Comparison of ENCODE assay signal across 28 mouse cellular contexts in genomic region chr9:71058655-71059054, GRCm38 (mm10).
DNase-seq lines count a peak whose midpoint lies in the region; ATAC-seq and TF ChIP-seq lines count a peak whose summit lies in the region.
"Had no signal": no experiment of that assay in that cellular context is flagged by ENCODE, and none has a peak within 500 bp of the region (broad histone marks: within the 10 kb centered on the region; RNA-seq: fewer than 3 reads in every experiment).

No protein-coding gene starts in this region.

- no peaks in the 10 kb centered on the region for H3K27me3 ChIP-seq in forebrain, postnatal 0 days (ENCODE audit: insufficient read depth, low read length)
- H3K27me3 ChIP-seq in forebrain, embryonic 15.5 days: no peaks in the 10 kb centered on the region
- H3K27me3 ChIP-seq in liver, embryonic 11.5 days (replicated peaks; ENCODE audit: control insufficient read depth, insufficient read depth, low read length): no peaks in the 10 kb centered on the region
- H3K27me3 ChIP-seq in liver, postnatal 0 days (ENCODE audit: insufficient read depth, low read length): no peaks in the 10 kb centered on the region
- no peaks in the 10 kb centered on the region for H3K27me3 ChIP-seq in midbrain, embryonic 15.5 days (replicated peaks)
- H3K27me3 ChIP-seq: CH12.LX; embryonic facial prominence, embryonic 15.5 days; forebrain, embryonic 13.5 days; hindbrain, embryonic 12.5 days; limb, embryonic 12.5 days had no signal

- no peaks in the 10 kb centered on the region for H3K9me3 ChIP-seq in forebrain, postnatal 0 days (ENCODE audit: low read length)
- H3K9me3 ChIP-seq in forebrain, embryonic 15.5 days: no peaks in the 10 kb centered on the region
- no peaks in the 10 kb centered on the region for H3K9me3 ChIP-seq in liver, embryonic 11.5 days (ENCODE audit: control insufficient read depth, low read length)
- H3K9me3 ChIP-seq in liver, postnatal 0 days (ENCODE audit: low read length): no peaks in the 10 kb centered on the region
- no peaks in the 10 kb centered on the region for H3K9me3 ChIP-seq in midbrain, embryonic 15.5 days
- H3K9me3 ChIP-seq: embryonic facial prominence, embryonic 15.5 days; forebrain, embryonic 13.5 days; hindbrain, embryonic 12.5 days; limb, embryonic 12.5 days had no signal

- ATAC-seq in forebrain, postnatal 0 days: peak; percentile 47; the same call in 1 of the 2 replicates
- ATAC-seq in forebrain, embryonic 15.5 days (replicated peaks): no peak
- ATAC-seq in liver, embryonic 11.5 days (replicated peaks; ENCODE audit: low FRiP score): no peak
- no peak for ATAC-seq in liver, postnatal 0 days
- no peak for ATAC-seq in midbrain, embryonic 15.5 days (replicated peaks)
- ATAC-seq: forebrain, embryonic 13.5 days; hindbrain, postnatal 0 days; intestine, postnatal 0 days; midbrain, embryonic 16.5 days had no signal

- no peaks in the 10 kb centered on the region for H3K36me3 ChIP-seq in forebrain, postnatal 0 days (ENCODE audit: insufficient read depth)
- H3K36me3 ChIP-seq in forebrain, embryonic 15.5 days: no peaks in the 10 kb centered on the region
- no peaks in the 10 kb centered on the region for H3K36me3 ChIP-seq in liver, embryonic 11.5 days (ENCODE audit: control insufficient read depth, insufficient read depth, low read length)
- H3K36me3 ChIP-seq in liver, postnatal 0 days (replicated peaks; ENCODE audit: insufficient read depth, low read length): no peaks in the 10 kb centered on the region
- H3K36me3 ChIP-seq in midbrain, embryonic 15.5 days (replicated peaks): no peaks in the 10 kb centered on the region
- H3K36me3 ChIP-seq: embryonic facial prominence, embryonic 15.5 days; hindbrain, embryonic 12.5 days; limb, embryonic 12.5 days had no signal

- H3K4me1 ChIP-seq in forebrain, postnatal 0 days (ENCODE audit: insufficient read depth): no peaks in the 10 kb centered on the region
- no peaks in the 10 kb centered on the region for H3K4me1 ChIP-seq in forebrain, embryonic 15.5 days
- H3K4me1 ChIP-seq in liver, embryonic 11.5 days (replicated peaks; ENCODE audit: control insufficient read depth, insufficient read depth, low read length): no peaks in the 10 kb centered on the region
- H3K4me1 ChIP-seq in liver, postnatal 0 days (ENCODE audit: insufficient read depth): no peaks in the 10 kb centered on the region
- no peaks in the 10 kb centered on the region for H3K4me1 ChIP-seq in midbrain, embryonic 15.5 days
- H3K4me1 ChIP-seq: embryonic facial prominence, embryonic 15.5 days; forebrain, embryonic 13.5 days; hindbrain, embryonic 12.5 days; limb, embryonic 12.5 days had no signal

- TF ChIP-seq CTCF in forebrain, postnatal 0 days (IDR thresholded peaks at IDR 0.05; ENCODE audit: low read depth): no peak
- no peak for TF ChIP-seq CTCF in liver, postnatal 0 days (IDR thresholded peaks at IDR 0.05; ENCODE audit: low read depth)

- no peak overlapping the region for H3K4me3 ChIP-seq in forebrain, postnatal 0 days (ENCODE audit: low read depth, low read length)
- H3K4me3 ChIP-seq in forebrain, embryonic 15.5 days: no peak overlapping the region
- H3K4me3 ChIP-seq in liver, embryonic 11.5 days (ENCODE audit: low read depth, low read length): no peak overlapping the region
- no peak overlapping the region for H3K4me3 ChIP-seq in liver, postnatal 0 days (ENCODE audit: low read depth, low read length)
- no peak overlapping the region for H3K4me3 ChIP-seq in midbrain, embryonic 15.5 days
- H3K4me3 ChIP-seq: embryonic facial prominence, embryonic 15.5 days; forebrain, embryonic 13.5 days; hindbrain, embryonic 12.5 days; left cerebral cortex, adult 2 months; limb, embryonic 12.5 days had no signal

- 45% methylated on average over 3 of the region's 3 CpGs for WGBS in forebrain, postnatal 0 days
- 54% methylated on average over 3 of the region's 3 CpGs for whole genome bisulfite sequencing in forebrain, embryonic 15.5 days
- 52% methylated on average over 3 of the region's 3 CpGs for WGBS in liver, embryonic 11.5 days
- WGBS in liver, postnatal 0 days (ENCODE audit: insufficient replicate concordance): 48% methylated on average over 3 of the region's 3 CpGs
- 57% methylated on average over 3 of the region's 3 CpGs for WGBS in midbrain, embryonic 15.5 days

- DNase-seq in forebrain, postnatal 0 days: no peak
- DNase-seq in liver, embryonic 11.5 days (ENCODE audit: low spot score): peak; percentile 10
- no peak for DNase-seq in liver, postnatal 0 days
- DNase-seq in adrenal gland, adult 2 months: peak; percentile 70
- DNase-seq in adrenal gland, postnatal 36 days: peak; percentile 65 to 80
- DNase-seq in right cerebral cortex, adult 2 months (ENCODE audit: low spot score in 2 of 2): no peak
- DNase-seq: cerebellum, adult 11-12 months; cerebellum, postnatal 10 days; gastrocnemius, postnatal 25 days; heart, adult 18-20 months; heart, postnatal 36 days; kidney, adult 9 months; kidney, postnatal 10 days; lung, postnatal 10 days; thymus, adult 2 months; thymus, postnatal 36 days had no signal

- no peak overlapping the region for H3K4me2 ChIP-seq in forebrain, postnatal 0 days (ENCODE audit: low read depth)
- H3K4me2 ChIP-seq in forebrain, embryonic 15.5 days (replicated peaks): no peak overlapping the region
- no peak overlapping the region for H3K4me2 ChIP-seq in liver, embryonic 11.5 days
- H3K4me2 ChIP-seq in liver, postnatal 0 days (ENCODE audit: low read depth, low read length): no peak overlapping the region
- H3K4me2 ChIP-seq in midbrain, embryonic 15.5 days: no peak overlapping the region
- H3K4me2 ChIP-seq: embryonic facial prominence, embryonic 15.5 days; forebrain, embryonic 13.5 days; hindbrain, embryonic 12.5 days; limb, embryonic 12.5 days had no signal

- TF ChIP-seq EP300 in liver, postnatal 0 days (IDR thresholded peaks at IDR 0.05; ENCODE audit: low read depth): no peak

- H3K9ac ChIP-seq in forebrain, postnatal 0 days: no peak overlapping the region
- H3K9ac ChIP-seq in forebrain, embryonic 15.5 days (replicated peaks): no peak overlapping the region
- H3K9ac ChIP-seq in liver, embryonic 11.5 days (ENCODE audit: low read depth, low read length): no peak overlapping the region
- no peak overlapping the region for H3K9ac ChIP-seq in liver, postnatal 0 days (replicated peaks)
- no peak overlapping the region for H3K9ac ChIP-seq in midbrain, embryonic 15.5 days
- H3K9ac ChIP-seq: embryonic facial prominence, embryonic 15.5 days; forebrain, embryonic 13.5 days; hindbrain, embryonic 12.5 days; limb, embryonic 12.5 days had no signal

- no peak overlapping the region for H3K27ac ChIP-seq in forebrain, postnatal 0 days (ENCODE audit: low read depth, low read length)
- no peak overlapping the region for H3K27ac ChIP-seq in forebrain, embryonic 15.5 days (replicated peaks)
- H3K27ac ChIP-seq in liver, embryonic 11.5 days (ENCODE audit: low read depth, low read length): no peak overlapping the region
- no peak overlapping the region for H3K27ac ChIP-seq in liver, postnatal 0 days (ENCODE audit: low read depth)
- no peak overlapping the region for H3K27ac ChIP-seq in midbrain, embryonic 15.5 days
- H3K27ac ChIP-seq: embryonic facial prominence, embryonic 15.5 days; forebrain, embryonic 13.5 days; hindbrain, embryonic 12.5 days; hindbrain, postnatal 0 days; left cerebral cortex, adult 2 months; limb, embryonic 12.5 days; macrophage had no signal

Comparison
In these comparisons a context has a peak if more than half of its experiments do, and no peak if none do; other contexts are left out.
1. DNase-seq: peak in liver, embryonic 11.5 days (single experiment), adrenal gland, adult 2 months (single experiment) and adrenal gland, postnatal 36 days (2 of 2); none in forebrain, postnatal 0 days (single experiment), liver, postnatal 0 days (single experiment) and right cerebral cortex, adult 2 months (0 of 2).